Mouse (Mus musculus) megakaryocyte, embryonic 14.5 days (primary cell): Measurements from ENCODE around the gene Zic4.

Source experiments
- FLI1 ChIP-seq: IDR thresholded peaks from 2 replicates; pipeline ENCODE4 v1.6.1; 2012; ENCODE audit warnings: low read length, inconsistent platforms, mixed read lengths
- GATA1 ChIP-seq: IDR thresholded peaks from 3 replicates; pipeline ENCODE4 v1.6.1; 2012; ENCODE audit warnings: mixed read lengths, low read length, inconsistent platforms, borderline replicate concordance

GRCm38 (mm10) chr9:91386891-91387739 is 24.9 kb downstream of the Zic4 start:
- TF ChIP-seq FLI1 (no peak), GATA1 (no peak)
